Mouse (Mus musculus) left cerebral cortex, adult 8-10 months (tissue): ENCODE data around the gene Cerkl. TPM values are rescaled to one million over a fixed set of nuclear protein-coding genes. Genes with fewer than 3 reads are reported as not detected.
A peak's percentile ranks its signal among the peaks of the same experiment; 100 is the strongest.

ENCODE experiments used
- DNase-seq, 2 experiments: peaks; one replicate each; pipeline ENCODE4 v3.0.0; 2022; ENCODE audit warnings: low spot score in 2 of 2
- total RNA-seq, 4 experiments: library from RNA; stranded (reverse); gene quantifications; 2 replicates each; pipeline ENCODE4 v1.2.4; 2022

Cerkl gene
- total RNA-seq, 4 experiments from 2014 or later: 2.5 to 7.1 (median 4.8) TPM

GRCm38 (mm10) chr2:79316182-79316880 is 140.3 kb downstream of the Cerkl start:
- DNase-seq: no peak

- no peak for DNase-seq
These were observed 141.5 kb downstream of the Cerkl start for GRCm38 (mm10) chr2:79315108-79315507.

- DNase-seq: no peak
These were observed 144.1 kb downstream of the Cerkl start for GRCm38 (mm10) chr2:79312499-79312898.

GRCm38 (mm10) chr2:79309454-79310118 is 147.0 kb downstream of the Cerkl start:
- peak in 1 of 2 experiments; percentile 58 for DNase-seq

- peak in 1 of 2 experiments; percentile 64 for DNase-seq
These were observed 149.0 kb downstream of the Cerkl start for GRCm38 (mm10) chr2:79307549-79307948.

- DNase-seq: no peak
These were observed 154.2 kb downstream of the Cerkl start for GRCm38 (mm10) chr2:79302398-79302797.

GRCm38 (mm10) chr2:79292431-79292830 is 164.2 kb downstream of the Cerkl start:
- peak in 1 of 2 experiments; percentile 11 for DNase-seq

- DNase-seq: no peak
These were observed 164.7 kb downstream of the Cerkl start for GRCm38 (mm10) chr2:79291922-79292321.

- DNase-seq: no peak
These were observed 166.4 kb downstream of the Cerkl start for GRCm38 (mm10) chr2:79290149-79290548.

- no peak for DNase-seq
These were observed 172.4 kb downstream of the Cerkl start for GRCm38 (mm10) chr2:79284206-79284605.

Other genes starting within 250 kb of the Cerkl start
- 10 to 100 TPM in 1 of 4 experiments, 1 to 10 TPM in 3; 8.1 to 10.3 (median 8.9) TPM for gene Itga4, start 201.4 kb downstream of the Cerkl start, total RNA-seq
- 10 to 100 TPM in 3 of 4 experiments, 1 to 10 TPM in 1; 9.8 to 13.3 (median 11.2) TPM for gene Neurod1, start within 50 bp of the Cerkl start, total RNA-seq
- gene Itprid2, start 178.6 kb upstream of the Cerkl start, total RNA-seq: 10 to 100 TPM; 40.6 to 44.6 (median 42.8) TPM